Mouse (Mus musculus) cerebellum, adult 11-12 months (tissue): ENCODE measurements around the gene Ppp3ca.

Source experiments
- DNase-seq: peaks from one replicate; pipeline ENCODE4 v3.0.0; 2022

Ppp3ca gene

DNA sequence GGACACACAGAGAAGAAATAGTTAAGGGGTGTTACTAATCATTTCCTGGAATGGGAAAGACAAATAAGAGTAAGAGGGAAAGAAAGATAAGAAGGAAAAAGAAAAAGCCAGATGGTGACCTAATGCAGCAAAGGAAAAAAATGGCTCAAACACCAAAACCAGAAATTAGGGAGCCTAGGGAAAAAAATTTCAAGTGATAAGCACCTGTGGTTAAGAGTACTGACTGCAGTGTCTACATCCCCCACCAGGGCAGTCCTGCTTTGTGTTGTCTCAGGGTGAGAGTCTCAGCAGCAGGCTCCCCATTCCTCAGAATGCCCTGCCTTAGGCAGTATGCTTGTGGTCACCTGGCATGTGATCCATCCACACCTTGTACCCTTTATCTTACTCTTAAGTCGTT lies 99.6 kb downstream of the Ppp3ca start:
- no peak for DNase-seq

DNA sequence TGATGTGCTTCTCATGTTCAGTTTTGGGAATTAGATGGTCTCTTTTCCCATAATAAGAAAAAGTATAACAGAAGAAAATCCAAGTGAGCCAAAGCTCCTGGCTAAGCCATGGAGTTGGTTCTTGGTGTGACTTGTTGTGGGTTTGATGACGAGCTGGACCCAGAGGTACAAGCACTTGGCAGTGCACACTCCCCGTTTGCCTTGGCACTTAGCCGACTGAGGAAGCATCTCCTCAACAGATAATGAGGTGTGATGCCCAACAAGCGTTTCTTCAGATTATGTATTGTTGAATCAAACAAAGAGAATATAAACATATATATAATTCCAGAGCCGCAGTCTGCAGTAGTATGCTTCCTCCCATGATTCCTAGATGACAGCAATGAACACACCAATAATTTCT lies 101.8 kb downstream of the Ppp3ca start:
- DNase-seq, result peak; percentile 63

DNA sequence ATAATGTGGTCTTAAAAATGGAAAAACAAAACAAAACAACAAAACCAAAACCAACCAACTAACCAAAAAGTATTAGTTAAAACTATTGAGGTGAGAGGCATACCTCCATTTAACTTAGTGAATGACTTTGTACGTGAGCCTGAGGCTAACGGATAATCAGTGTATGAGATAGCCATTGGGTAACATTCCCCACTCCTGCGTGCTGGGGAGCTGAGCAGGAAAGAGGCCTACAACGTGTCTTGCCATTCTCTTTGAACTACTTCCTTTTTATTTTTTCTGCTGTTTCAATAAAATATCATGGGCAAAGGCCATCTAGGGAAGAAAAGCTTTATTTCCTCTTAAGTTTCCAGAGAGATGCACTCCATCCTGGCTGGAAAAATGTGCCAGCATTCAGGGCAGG lies 103.3 kb downstream of the Ppp3ca start:
- DNase-seq, result no peak

DNA sequence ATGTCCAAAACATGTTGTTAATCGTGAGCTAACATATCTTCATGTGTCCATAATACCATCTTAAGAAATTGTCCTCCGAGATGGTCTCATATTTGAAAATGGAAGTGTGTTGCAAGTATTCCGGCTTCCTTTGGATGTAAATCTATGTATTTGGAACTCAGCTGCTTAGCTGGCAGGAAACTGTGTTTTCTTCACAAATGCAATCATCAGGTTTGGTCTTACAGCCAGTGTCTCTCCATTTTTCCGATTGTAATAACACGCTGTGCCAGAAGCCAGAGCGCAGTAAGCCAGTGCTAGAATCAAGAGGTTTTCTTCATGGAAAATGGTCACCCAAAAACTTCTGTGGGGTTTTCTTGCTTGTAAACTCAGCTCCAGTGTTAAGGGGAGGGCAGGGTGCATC lies 104.3 kb downstream of the Ppp3ca start:
- no peak for DNase-seq

DNA sequence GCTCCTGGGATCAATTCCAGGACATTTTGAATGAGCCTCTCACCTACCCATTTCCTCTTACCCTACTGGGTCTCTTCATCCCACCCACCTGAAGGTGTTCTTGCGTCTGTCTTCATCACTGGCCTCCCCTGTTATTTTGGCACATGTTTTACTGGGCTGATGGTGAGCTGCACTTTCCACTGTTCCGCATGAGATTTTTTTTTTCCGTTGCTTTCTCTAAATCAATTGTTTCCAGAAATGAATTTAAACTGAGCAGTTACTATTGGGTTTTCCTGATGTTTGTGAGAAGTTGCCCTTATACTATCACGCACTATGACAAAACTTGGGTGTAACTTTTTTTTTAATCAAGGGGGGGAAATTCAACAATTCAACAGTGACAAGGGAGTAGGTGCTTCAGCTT lies 106.6 kb downstream of the Ppp3ca start:
- DNase-seq, result no peak

DNA sequence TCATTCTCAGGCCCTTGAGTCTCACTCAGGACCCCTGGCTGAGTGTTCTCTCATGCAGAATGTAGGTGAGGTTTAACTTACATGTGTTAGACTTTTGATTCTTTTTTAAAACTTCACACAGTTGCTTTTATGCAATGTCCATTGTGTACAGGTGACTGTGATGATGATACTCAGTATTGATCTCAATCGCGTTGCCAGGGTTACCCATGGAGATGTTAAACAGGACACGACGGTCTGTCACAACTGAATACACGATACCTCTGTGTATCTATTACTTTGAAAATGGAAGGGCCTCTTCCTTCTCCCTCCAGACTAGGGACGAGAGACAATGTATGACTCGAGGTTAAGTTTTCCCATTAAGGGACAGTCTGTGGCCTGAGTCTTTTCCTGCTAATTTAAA lies 107.5 kb downstream of the Ppp3ca start:
- no peak for DNase-seq

DNA sequence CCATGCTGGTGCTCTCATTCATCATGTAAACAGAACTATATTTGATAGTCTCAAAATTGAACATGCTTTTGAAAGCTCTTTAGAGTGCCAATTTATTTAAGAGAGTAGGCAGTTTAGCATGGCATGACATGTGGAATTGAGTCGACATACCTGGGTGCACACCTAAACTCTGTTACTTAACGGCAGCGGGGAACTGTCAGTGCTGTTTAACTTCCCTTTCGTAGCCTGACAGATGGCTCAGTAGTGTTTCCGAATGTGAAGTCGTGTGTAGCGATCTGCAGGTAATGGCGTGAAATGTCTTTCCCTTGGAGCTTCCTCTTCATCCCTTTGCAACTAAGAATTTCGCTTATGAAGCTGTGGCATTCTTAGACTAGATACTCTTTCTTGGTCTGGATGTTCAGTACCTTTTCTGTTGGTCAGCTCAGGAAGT lies 107.9 kb downstream of the Ppp3ca start:
- DNase-seq, result peak; percentile 38

DNA sequence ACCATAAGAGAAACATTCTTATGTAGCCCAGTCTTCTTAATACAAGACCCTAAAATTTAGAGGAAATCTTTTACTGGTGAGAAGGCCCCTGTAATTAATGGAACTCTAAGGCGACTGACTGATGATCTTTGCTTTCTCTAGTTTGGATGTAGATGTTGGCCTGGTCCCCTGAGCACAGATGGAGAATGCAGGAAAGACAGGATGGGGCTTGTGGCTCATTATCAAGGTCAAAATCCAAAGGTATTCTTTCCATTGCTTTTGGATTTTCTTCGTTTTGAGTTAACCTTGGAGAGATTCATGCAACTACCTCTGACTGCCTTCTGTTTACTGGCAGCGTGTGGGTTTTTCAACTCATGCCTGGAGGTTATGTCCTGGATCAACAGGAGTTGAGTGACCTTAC lies 110.4 kb downstream of the Ppp3ca start:
- DNase-seq, result peak; percentile 72

DNA sequence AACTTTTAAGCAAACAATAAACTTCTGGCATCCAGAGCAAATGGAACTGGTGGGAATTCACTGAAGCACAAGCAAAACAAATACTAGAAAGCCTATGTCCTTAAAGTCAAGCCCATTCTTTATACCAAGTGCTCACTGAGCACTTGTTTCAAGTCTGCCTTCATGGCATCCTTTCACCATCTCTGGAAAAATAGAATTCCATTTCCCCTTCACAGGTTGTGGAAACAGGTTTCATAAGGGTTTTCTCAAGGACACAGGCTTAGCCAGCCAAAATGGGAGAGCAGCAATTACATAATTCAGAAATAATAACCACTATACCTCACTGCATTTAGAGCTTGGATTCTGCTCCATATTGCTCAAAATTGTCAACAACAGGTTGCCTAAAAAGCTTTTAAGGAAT lies 112.1 kb downstream of the Ppp3ca start:
- DNase-seq, result no peak

DNA sequence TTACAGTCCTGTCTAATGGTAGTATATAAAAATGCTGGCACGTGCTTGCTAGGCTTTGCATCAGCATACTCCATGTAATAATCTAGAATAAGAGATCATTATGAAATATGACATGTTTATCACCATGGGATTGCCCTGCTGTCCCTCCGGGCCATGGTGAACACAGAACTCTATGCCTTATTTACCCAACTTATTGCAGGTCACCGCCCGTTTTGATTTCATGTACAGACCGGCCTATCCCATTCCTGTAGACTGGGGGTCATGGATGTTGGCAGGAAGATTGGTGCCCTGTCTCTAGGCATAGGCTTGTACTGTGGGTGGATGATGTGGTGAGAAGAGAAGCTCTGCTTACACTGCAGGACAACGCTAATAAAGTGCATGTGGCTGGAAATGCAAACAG lies 115.8 kb downstream of the Ppp3ca start:
- DNase-seq, result no peak

DNA sequence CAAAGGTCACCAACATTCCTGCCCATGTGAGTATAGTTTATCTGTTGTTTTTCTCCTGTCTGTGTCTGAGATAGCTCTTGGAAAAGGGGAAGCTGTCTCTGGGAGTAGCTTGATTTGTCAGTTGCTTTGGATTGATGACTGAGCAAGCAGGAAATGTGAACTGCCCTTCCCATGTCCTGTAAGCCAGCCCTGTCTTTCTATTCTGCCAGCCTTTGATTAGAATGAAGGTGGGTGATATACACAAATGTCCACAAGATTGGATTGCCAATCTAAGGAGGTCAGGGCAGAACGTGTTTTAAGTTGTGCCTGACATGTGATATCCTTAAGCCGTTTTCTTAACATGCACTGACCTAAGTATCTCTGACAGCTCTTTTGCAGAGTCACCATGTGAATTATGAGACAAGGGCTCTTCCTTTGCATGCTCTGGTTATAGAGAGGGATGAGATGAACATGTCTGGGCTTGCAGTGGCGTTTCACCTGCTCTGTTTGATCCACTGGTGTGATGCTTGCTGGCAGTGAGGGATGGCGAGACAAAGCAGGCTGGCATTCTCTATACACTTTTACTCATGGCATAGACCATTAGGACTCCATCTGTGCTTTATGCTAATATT lies 120.4 kb downstream of the Ppp3ca start:
- DNase-seq, result no peak

DNA sequence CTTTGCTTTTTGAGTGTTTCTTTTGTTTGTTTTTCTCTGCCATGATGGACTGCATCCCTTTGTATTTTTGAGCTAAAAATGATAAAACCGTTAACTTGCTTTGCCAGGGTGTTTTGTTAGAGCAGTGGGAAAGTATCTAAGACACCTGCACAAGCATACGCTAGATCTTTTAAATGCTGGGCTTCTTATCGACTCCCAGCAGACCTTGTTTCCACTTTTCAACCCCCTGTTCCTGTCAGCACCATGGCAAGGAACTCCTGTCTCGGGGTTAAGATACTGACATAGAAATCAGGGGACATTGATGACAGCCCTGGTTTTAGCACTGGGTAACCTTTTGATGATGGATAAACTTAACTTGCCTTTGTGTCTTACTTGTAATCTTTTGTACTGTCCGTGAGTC lies 121.5 kb downstream of the Ppp3ca start:
- no peak for DNase-seq

DNA sequence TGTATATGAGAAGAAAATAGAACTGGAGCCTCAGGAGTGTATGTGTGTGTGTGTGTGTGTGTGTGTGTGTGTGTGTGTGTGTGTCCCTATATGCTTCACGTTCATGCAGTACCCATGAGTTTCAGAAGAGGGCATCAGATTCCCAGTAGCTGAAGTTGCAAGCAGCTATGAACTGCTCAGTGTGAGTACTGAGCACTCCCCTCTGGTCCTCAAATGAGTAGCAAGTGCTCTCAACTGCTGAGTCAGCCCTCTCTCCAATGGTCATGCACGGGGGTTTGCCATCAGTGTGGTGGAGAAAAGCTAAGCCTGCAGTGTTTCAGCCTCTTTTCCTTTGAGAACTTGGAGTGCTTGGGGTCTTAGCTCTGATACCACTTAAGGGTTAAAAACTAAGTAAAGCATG lies 122.0 kb downstream of the Ppp3ca start:
- no peak for DNase-seq

DNA sequence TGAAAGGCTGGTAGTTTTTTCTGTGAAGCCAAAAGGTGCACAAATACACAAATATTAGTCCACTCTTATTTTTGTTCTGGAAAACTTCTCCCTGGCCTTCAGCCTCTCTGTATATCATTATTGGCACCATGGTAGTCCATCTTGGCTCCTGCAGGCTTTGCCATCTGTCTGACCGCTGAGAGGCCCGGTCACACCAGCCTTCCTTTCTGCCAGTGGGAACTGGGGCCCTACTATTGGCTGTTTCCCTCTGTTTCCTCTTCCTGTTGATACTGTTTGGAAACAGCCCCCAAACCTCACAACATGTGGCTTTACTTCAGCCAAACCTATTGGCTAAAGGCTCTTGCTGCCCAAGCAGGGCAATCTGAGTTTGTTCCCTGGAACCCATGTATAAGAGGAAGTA lies 123.5 kb downstream of the Ppp3ca start:
- DNase-seq, result peak; percentile 93

DNA sequence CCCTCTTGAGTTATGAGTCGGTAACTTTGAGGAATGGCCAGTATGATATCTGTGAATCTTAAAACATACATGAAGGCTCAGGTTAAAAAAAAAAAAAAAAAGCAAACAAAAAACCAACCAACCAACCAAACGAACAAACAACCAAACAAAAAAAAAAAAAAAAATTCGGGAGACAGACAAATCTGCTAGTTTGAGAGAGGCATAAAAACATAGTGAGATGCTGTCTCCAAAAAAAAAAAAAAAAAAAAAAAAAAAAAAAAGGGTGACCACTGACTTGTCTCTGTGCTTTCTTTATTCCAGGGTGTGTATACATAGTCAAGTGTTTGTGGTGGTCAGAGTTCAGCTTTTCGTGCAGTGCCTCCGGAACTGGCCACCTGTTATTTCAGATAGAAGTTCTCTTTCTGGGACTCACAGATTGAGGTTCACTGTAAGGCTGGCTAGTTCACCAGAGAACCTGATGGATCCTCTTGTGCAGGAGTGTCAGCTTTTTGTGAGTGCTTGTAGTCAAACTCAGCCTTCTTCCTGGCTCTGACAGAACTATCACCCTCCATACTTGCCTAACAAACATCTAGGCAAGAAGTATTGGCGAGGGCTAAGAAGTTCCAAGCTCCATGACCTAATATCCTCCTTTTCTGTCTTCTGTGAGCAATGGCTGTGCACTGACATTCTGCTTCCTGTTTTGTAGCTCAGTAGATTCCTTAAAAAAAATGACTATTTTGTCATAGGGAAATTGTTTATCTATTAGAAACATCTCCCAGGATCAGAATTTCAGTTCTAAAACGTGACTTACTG lies 124.7 kb downstream of the Ppp3ca start:
- no peak for DNase-seq

DNA sequence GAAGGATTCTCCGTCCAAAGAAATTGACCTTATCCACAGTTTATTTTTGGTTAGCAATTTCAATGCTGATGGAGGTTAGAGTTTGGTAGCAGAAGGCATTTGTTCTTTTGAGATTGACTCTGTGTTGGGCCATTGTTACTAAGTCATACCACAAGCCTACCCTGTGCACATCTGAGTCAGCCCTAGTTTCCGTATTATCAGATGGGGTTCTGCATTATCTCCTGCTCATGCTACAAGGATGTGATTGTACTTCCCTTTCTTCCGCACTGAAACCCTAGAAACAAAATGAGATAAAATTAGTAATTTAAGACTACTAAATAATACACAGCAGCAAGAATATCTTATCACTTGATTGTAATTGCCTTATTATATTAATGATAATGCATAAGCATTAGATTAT lies 129.0 kb downstream of the Ppp3ca start:
- no peak for DNase-seq

DNA sequence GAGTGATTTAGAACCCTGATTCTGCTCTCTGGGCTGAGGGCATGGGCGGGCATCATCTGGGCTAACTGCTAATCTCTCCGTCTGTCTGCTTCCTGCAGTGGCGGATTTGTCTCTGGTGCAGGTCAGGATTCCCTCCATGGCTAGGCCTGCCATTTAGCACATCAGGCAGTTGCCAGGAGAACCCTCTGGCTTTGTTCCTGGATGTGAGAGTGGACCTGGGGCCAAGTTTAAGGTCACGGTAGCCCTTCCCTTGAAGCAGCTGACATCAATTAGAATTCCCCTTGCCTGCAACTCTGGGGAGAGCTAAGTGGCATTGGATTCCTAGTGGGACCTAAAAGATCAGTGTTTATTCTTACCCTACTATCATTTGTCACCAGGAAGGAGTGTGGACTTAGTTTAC lies 132.7 kb downstream of the Ppp3ca start:
- peak; percentile 52 for DNase-seq

DNA sequence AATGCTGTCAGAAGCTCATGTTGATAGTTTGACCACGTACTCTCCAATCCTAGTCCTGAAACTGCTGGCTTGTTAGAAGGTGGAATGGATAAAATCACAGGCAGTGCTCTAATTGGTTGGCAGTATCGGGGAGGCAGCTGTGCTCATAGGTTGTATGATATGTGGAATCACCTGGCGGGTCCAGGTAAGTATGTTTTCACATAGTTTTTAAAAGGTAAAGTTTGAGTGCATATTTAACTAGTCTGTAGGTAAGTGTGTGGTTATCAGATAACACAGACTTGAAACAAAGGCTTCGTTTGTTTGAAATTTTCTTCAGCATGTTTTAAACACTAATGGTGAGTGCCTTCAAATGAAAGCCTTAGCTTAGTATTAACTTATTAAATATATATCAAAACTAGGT lies 136.0 kb downstream of the Ppp3ca start:
- DNase-seq, result no peak

DNA sequence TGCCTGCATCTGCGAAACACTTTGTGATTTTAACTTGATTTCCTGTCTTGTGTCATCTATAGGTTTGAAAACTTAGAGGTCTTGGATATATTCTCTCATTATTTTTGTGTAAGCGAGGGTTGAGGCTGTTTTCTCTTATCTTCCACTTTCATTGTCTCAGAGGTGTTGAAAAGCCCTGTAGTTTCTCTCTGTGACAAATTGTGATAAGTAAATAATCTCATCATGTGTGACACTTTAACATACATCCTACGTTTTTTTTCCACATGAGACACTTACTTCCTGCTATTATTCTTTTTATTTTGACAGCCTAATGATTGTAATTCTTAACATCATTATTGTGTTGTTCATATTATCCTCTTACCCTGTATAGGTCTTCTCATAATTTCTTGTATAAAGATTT lies 140.3 kb downstream of the Ppp3ca start:
- DNase-seq, result no peak

DNA sequence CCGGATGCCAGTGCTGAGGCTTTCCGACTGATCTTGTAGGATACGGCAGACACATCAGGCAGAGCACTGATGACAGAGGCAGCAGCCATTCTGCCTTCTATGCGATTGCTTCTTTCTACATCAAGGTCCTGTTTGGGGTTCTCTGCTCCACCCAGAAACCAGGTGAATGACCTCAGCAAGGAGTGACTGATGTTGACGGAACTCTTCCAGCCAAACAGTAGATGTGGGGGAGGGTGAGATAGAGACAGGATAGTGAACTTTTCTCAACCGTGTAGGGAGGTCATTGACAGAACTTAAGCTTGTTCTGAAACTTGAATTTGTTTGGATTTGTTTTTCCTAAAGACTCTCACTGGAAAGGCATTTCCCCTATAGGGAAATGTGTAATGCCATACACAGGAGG lies 142.2 kb downstream of the Ppp3ca start:
- no peak for DNase-seq

DNA sequence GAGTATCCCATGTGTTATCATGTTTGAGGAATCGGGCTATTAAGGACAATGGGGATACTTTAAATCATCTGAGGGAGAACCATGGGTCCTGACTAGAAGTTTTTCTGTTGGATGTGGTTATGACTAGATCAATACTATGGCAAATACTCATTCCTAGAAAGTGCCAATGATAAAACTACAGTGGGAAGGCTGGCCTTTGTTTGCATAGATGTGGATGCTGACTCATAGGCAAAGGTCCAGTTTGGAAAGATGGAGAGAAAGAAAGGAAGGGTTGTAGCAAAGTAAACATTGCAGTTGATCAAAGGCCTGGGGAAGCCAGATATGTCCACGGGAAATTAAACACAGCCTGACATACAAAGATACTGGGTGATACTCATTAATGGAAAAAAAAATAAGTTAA lies 142.9 kb downstream of the Ppp3ca start:
- DNase-seq, result no peak

DNA sequence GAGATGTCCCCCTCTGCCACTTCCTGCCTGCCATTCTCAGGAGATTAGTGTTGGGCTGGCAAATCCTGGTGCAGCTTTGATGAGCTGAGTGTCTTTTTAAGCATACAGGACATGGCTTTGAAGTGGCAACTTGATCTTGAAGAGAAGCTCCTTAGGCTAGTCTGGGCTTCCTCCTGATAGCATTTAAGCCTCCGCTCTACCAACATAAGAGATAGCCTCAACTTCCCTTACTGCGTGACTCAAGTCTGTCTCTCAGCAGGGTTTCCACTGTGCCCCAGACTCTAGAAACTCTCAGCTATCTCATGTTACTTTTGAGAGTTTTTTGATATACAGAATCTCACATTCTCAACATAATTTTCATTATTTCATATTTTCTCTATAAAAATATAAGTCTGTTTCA lies 144.0 kb downstream of the Ppp3ca start:
- DNase-seq, result no peak

DNA sequence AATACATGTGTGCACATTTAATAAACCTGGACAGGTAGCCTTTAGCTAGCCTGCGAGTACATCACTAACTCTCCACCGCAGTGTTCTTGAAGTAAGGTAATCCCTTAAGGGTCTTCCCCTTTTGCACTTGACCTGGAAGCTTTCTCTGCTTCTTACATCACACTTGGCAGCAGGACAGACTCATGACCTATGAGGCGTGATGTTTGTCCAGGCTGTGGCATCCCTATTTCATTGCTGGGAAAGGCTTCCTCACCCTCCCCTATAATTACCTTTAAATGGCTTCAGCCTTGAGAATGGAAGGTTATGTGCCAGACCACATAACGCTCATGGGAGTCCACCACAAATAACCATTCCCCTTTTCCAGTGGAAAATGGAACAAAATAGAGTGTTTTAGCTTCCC lies 145.0 kb downstream of the Ppp3ca start:
- DNase-seq, result no peak

DNA sequence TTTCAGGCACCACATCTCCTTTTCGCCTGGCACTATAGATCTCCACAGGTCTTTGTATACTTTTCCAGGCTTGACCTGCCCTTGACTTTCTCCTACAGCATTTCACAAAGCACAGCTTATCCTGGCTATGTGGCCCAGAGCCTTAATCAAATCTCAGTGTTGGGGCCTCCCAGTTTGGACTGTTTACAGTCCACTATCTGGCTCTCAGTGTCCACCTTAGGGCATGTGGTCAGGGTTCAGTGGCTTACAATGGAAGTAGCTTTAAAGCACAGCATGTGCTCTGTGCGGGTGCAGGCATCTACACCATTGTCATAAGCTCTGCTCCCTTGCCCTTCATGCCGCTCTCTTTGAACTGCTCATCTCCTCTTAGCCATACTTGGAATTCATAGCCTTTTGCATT lies 146.4 kb downstream of the Ppp3ca start:
- DNase-seq, result no peak

DNA sequence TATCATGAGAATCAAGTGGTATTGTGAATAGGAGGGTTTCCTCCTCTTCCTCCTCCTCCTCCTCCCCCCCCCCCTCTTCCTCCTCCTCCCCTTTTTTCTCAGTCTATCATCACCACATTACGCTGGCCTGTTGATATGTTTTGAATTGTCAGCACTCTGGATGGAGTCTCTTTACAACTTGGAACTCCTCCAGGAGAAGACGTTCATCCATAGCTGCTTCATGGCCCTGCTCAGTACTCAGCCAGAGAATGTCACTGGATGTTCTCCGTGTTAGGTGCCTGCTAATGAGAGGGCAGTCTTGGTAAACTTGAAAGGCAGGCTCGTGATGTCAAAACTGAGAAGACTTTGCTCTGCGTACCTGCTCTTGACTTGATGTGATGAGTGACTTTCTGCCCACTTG lies 149.1 kb downstream of the Ppp3ca start:
- DNase-seq, result no peak
